Comparison of ENCODE assay signal across 8 mouse cellular contexts in the genomic region with DNA sequence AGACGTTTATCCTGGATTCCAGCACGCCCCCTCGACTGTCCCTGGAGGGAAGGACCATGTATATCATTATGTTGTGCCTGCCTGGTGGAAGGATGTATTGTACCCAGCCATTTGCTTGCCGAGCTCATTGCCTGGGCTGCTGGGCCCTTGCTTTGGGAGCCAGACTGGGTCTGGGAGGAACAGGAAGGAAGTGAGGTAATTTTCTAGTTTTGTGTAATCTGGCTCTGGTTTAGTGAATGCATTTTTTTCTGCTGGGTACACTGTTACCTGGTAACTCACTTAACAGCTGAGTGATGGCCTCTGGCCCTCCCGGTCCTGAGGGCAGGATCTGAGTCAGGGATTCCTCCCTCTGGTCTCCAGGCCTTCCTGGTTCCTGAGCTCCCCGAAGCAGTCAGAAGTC. TPM values are rescaled to one million over a fixed set of nuclear protein-coding genes. Genes with fewer than 3 reads are reported as not detected.
DNase-seq lines count a peak whose midpoint lies in the region; ATAC-seq lines count a peak whose summit lies in the region.

No protein-coding gene starts in this region.

- H3K4me2 ChIP-seq in heart, embryonic 11.5 days, result no peak overlapping the region
- H3K4me2 ChIP-seq in limb, embryonic 12.5 days, result no peak overlapping the region

- H3K27me3 ChIP-seq in heart, embryonic 11.5 days (ENCODE audit: control insufficient read depth, insufficient read depth, low read length), result no peaks in the 10 kb centered on the region
- H3K27me3 ChIP-seq in limb, embryonic 12.5 days, result peaks cover 17% of the 10 kb centered on the region

- H3K4me3 ChIP-seq in heart, embryonic 11.5 days (ENCODE audit: low read depth, low read length), result no peak overlapping the region
- no peak overlapping the region for H3K4me3 ChIP-seq in limb, embryonic 12.5 days (replicated peaks)

- H3K36me3 ChIP-seq in heart, embryonic 11.5 days (ENCODE audit: control insufficient read depth, insufficient read depth, low read length), result no peaks in the 10 kb centered on the region
- H3K36me3 ChIP-seq in limb, embryonic 12.5 days, result no peaks in the 10 kb centered on the region

- no peaks in the 10 kb centered on the region for H3K9me3 ChIP-seq in heart, embryonic 11.5 days (replicated peaks; ENCODE audit: control insufficient read depth, low read length)
- H3K9me3 ChIP-seq in limb, embryonic 12.5 days, result no peaks in the 10 kb centered on the region

- WGBS in heart, embryonic 11.5 days (ENCODE audit: insufficient replicate concordance), result 42% methylated on average over 6 of the region's 6 CpGs
- WGBS in limb, embryonic 12.5 days, result 18% methylated on average over 6 of the region's 6 CpGs

- DNase-seq in frontal cortex, postnatal 25 days (ENCODE audit: low spot score in 2 of 2), result no peak
- peak; percentile 73 for DNase-seq in CD4-positive helper T cell, adult 2 months (ENCODE audit: low read depth, low spot score)
- peak; percentile 39 for DNase-seq in thymus, postnatal 0 days (ENCODE audit: low spot score)
- DNase-seq in cerebellum, postnatal 25 days, result no peak
- DNase-seq in ovary, postnatal 10 days (ENCODE audit: low spot score), result no peak

- ATAC-seq in frontal cortex, adult (ENCODE audit: low TSS enrichment), result peak; percentile 26
- ATAC-seq in heart, embryonic 11.5 days (replicated peaks; ENCODE audit: insufficient number of reproducible peaks, low FRiP score, low TSS enrichment), result no peak
- 0 out of 2 replicates have a peak, but pooled peaks have one; percentile 37 for ATAC-seq in limb, embryonic 12.5 days (ENCODE audit: insufficient number of reproducible peaks, insufficient read depth, low FRiP score, low TSS enrichment, low read depth)

- H3K9ac ChIP-seq in heart, embryonic 11.5 days (ENCODE audit: low read depth, low read length), result no peak overlapping the region
- no peak overlapping the region for H3K9ac ChIP-seq in limb, embryonic 12.5 days (replicated peaks)

- 0 out of 2 replicates have a peak overlapping the region, but pooled peaks have one; percentile 50 for H3K27ac ChIP-seq in heart, embryonic 11.5 days (ENCODE audit: low read depth, low read length)
- H3K27ac ChIP-seq in limb, embryonic 12.5 days, result no peak overlapping the region

- H3K4me1 ChIP-seq in heart, embryonic 11.5 days (ENCODE audit: control insufficient read depth, insufficient read depth, low read length), result peaks cover 11% of the 10 kb centered on the region
- peaks cover 28% of the 10 kb centered on the region for H3K4me1 ChIP-seq in limb, embryonic 12.5 days (replicated peaks)

RNA-seq across cellular contexts. Expression of gene Mgat5, which starts 35.1 kb away (rescaled TPM):
- 4.2 and 4.9 TPM in 2 replicates for polyA plus RNA-seq in heart, embryonic 11.5 days (2014; fragmentation: Nextera tagmentation; extraction: Ambion mirVana)
- polyA plus RNA-seq in limb, embryonic 12.5 days (2016; fragmentation: Nextera tagmentation; extraction: Ambion mirVana), result 6.2 and 6.5 TPM in 2 replicates
- 6.5 and 9.9 TPM in 2 replicates for polyA plus RNA-seq in thymus, postnatal 0 days (2015; fragmentation: Nextera tagmentation; extraction: Ambion mirVana)

Comparison
In these comparisons a context has a peak if more than half of its experiments do, and no peak if none do; other contexts are left out.
1. DNase-seq: peak in CD4-positive helper T cell, adult 2 months (single experiment) and thymus, postnatal 0 days (single experiment); none in frontal cortex, postnatal 25 days (0 of 2), cerebellum, postnatal 25 days (0 of 2) and ovary, postnatal 10 days (single experiment).